Mouse (Mus musculus) ES-E14 (cell line): ENCODE measurements around the gene Irak4.

Source experiments
- CHD2 ChIP-seq: IDR thresholded peaks from 2 replicates; pipeline ENCODE4 v1.6.1; 2014; ENCODE audit warnings: mild to moderate bottlenecking, low read depth, low read length, inconsistent platforms
- ZC3H11A ChIP-seq: IDR thresholded peaks from 2 replicates; pipeline ENCODE4 v1.6.1; 2012; ENCODE audit warnings: low read depth, mild to moderate bottlenecking, inconsistent platforms, low read length, borderline replicate concordance
- ZNF384 ChIP-seq: IDR thresholded peaks from 2 replicates; pipeline ENCODE4 v1.6.1; 2012; ENCODE audit warnings: low read depth, low read length, inconsistent platforms

- TF ChIP-seq ZNF384, result no peak
- no peak for TF ChIP-seq CHD2
- TF ChIP-seq ZC3H11A, result no peak
These were observed 46.6 kb downstream of the Irak4 start for GRCm38 (mm10) chr15:94590083-94590482.
